Mouse (Mus musculus): Measurements from ENCODE around the gene Gpr141. TPM values are rescaled to one million over a fixed set of nuclear protein-coding genes. Genes with fewer than 3 reads are reported as not detected.

Gene Gpr141
- polyA plus RNA-seq (2015; fragmentation: Nextera tagmentation; extraction: Ambion mirVana): 0.24 TPM in 1 of 2 replicates, not detected in the other

DNA sequence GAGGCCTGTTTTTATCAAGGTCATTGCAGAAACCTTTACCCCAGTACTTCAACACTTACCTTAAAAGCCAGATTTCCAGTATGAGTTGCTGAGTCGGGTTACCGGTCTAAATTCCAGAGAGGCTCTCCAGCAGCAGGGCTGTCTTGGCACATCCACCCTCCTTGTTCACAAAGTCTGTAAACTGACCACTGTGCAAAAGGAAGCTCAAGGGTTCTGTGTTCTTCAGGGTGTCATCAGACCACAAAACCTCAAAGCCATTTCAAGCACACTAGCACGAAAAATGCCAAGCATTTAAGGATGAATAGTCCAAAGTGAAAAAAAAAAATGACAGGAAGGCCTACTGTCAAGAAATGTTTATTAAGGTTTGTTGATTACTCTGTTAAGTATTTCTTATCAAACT is at the start of gene Gpr141:
Gpr141 (minus strand) TSS at position 187 of the 400 bp plus-strand sequence.
- no peaks in the 10 kb centered on the region for H3K9me3 ChIP-seq
- H3K4me2 ChIP-seq: no peak within 1 kb of the TSS
- no peak within 1 kb of the TSS for H3K4me3 ChIP-seq
- H3K4me1 ChIP-seq (replicated peaks): no peaks in the 10 kb centered on the region
- H3K9ac ChIP-seq: no peak within 1 kb of the TSS
- H3K27ac ChIP-seq (replicated peaks): no peak within 1 kb of the TSS
- H3K27me3 ChIP-seq: no peaks in the 10 kb centered on the region
- whole genome bisulfite sequencing: 70% methylated on average over 3 of the region's 3 CpGs
- no peak for ATAC-seq (ENCODE audit: low FRiP score, low read depth)
- H3K36me3 ChIP-seq: no peaks in the 10 kb centered on the region

DNA sequence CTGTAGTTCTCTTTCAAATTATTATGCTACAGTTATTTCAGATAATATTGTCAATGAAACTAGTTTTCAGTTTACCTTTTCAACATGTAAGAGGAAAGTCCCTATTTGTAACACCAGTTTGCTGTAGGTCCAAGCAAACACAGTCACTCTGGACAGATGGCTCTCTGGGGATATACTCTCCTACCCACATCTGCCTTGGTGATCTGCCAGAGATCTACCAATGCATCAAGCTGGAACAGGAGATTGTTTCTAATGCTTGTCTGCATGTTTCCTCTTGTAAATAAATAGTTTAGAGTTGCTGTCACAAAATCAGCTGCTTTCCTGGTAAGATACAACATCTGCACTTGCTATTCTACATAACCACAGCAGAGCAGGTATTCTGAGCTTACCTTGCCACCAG is 40.2 kb upstream of the Gpr141 start:
- Histone ChIP-seq H3K36me3 (no peaks in the 10 kb centered on the region), H3K4me1 (replicated peaks) (no peaks in the 10 kb centered on the region), H3K4me3 (no peak overlapping the region), H3K27ac (replicated peaks) (no peak overlapping the region), H3K4me2 (no peak overlapping the region), H3K27me3 (peaks cover 5% of the 10 kb centered on the region; the same call in 1 of the 2 replicates), H3K9ac (no peak overlapping the region), H3K9me3 (no peaks in the 10 kb centered on the region)
- no peak for ATAC-seq (ENCODE audit: low FRiP score, low read depth)

DNA sequence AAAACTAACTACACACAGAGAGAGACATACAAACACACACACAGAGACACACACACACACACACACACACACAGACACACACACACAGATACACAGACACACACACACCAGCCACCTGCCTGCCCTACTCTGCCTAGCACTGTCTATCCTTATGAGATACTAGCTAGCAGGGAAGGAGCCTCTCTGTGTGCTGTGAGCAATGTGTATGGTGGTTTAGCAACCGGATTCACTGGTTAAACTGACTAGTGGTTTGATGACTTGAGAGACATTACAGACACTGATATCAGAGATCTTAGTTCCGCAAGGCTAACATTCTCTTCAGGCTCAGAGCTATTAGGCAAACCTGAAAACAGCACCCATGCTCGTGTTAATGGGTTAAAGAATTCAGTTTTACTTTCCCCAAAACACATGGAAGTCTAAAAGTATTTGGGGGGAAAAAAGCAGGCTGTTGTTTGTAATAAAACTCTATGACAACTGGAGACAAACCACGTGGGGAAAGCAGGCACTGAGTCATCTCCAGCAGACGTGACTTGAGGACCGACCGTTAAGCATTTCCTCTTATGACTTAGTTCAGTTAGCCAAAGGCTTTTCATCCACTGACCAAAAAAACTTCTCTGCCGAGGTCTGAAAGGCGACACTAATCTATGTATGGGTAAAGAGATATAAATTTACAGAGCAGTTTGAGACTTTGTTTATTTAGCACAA is 30.7 kb upstream of the Gpr141 start:
- Histone ChIP-seq H3K4me2 (no peak overlapping the region), H3K9ac (no peak overlapping the region), H3K9me3 (no peaks in the 10 kb centered on the region), H3K27me3 (0 out of 2 replicates have a peak, but pooled peaks cover 4% of the 10 kb centered on the region), H3K4me1 (replicated peaks) (no peaks in the 10 kb centered on the region), H3K27ac (replicated peaks) (no peak overlapping the region), H3K4me3 (no peak overlapping the region), H3K36me3 (no peaks in the 10 kb centered on the region)
- no peak for ATAC-seq (ENCODE audit: low FRiP score, low read depth)
- whole genome bisulfite sequencing: 87% methylated on average over 9 of the region's 9 CpGs

DNA sequence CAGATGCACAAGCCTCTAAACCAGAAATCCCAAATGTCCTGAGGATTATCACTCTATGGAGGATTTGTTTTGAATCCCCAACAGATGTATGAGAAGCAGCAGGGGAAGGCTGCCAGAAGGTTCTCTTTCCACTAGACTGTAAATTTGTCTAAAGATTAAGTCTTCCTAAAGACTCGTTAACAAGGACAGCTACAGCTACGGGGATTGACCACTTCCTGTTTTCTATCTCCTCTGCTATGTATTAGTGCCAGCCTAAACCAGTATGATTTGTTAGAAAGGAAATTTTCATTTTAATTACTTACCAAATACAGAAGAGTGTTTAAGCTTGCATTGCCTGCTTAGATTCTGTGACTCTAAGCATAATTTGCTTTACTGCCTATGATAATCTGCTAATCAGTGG is 30.0 kb upstream of the Gpr141 start:
- WGBS: 71% methylated on average over 2 of the region's 2 CpGs
- no peak overlapping the region for H3K27ac ChIP-seq (replicated peaks)
- no peaks in the 10 kb centered on the region for H3K9me3 ChIP-seq
- no peak overlapping the region for H3K4me3 ChIP-seq
- H3K4me1 ChIP-seq (replicated peaks): no peaks in the 10 kb centered on the region
- H3K9ac ChIP-seq: no peak overlapping the region
- H3K36me3 ChIP-seq: no peaks in the 10 kb centered on the region
- 0 out of 2 replicates have a peak, but pooled peaks cover 4% of the 10 kb centered on the region for H3K27me3 ChIP-seq
- H3K4me2 ChIP-seq: no peak overlapping the region
- no peak for ATAC-seq (ENCODE audit: low FRiP score, low read depth)

DNA sequence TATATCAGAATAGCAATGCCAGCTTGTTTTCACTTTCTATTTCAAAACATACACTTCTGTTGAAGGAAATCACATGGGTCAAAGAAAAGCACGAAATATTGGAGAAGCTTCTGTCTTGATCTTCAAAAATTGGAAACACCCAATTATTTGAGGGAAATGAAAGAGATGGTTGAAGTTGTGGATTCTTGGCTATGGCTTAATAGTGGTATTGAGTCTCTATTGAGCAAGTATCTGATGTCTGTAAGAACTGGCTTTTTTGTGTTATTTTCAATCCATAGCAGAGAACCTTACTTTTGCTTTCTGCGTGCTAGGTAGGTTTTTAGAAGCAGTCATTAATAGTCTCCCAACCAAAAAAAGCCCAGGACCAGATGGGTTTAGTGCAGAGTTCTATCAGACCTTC is 19.4 kb upstream of the Gpr141 start:
- no peaks in the 10 kb centered on the region for H3K36me3 ChIP-seq
- H3K27ac ChIP-seq (replicated peaks): no peak overlapping the region
- no peak overlapping the region for H3K4me2 ChIP-seq
- no peaks in the 10 kb centered on the region for H3K4me1 ChIP-seq (replicated peaks)
- no peaks in the 10 kb centered on the region for H3K27me3 ChIP-seq
- 95% methylated on average over 2 of the region's 2 CpGs for WGBS
- no peak overlapping the region for H3K9ac ChIP-seq
- H3K9me3 ChIP-seq: no peaks in the 10 kb centered on the region
- ATAC-seq (ENCODE audit: low FRiP score, low read depth): no peak
- no peak overlapping the region for H3K4me3 ChIP-seq

DNA sequence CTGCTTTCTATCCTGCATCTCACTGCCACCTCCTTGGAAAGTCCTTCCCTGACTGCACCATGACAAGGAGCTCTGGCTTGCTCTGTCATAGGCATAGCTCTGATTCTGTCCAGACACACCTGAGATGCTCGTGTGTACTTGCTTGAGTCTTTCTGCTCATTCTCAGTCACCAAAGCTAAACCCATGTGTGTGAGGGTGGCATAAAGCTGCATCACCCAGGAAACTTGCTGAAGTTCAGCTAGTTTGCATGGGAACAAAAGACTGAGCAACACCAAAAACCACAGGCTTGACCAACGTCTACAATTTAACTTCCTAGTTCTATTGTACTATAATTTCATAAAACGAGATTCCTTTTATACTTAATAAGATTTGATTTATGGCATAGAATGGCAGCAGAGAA is 18.6 kb upstream of the Gpr141 start:
- Histone ChIP-seq H3K4me2 (no peak overlapping the region), H3K36me3 (no peaks in the 10 kb centered on the region), H3K4me1 (replicated peaks) (no peaks in the 10 kb centered on the region), H3K4me3 (no peak overlapping the region), H3K27ac (replicated peaks) (no peak overlapping the region), H3K9ac (no peak overlapping the region), H3K27me3 (no peaks in the 10 kb centered on the region), H3K9me3 (no peaks in the 10 kb centered on the region)
- WGBS: 80% methylated on average over 3 of the region's 3 CpGs
- no peak for ATAC-seq (ENCODE audit: low FRiP score, low read depth)

DNA sequence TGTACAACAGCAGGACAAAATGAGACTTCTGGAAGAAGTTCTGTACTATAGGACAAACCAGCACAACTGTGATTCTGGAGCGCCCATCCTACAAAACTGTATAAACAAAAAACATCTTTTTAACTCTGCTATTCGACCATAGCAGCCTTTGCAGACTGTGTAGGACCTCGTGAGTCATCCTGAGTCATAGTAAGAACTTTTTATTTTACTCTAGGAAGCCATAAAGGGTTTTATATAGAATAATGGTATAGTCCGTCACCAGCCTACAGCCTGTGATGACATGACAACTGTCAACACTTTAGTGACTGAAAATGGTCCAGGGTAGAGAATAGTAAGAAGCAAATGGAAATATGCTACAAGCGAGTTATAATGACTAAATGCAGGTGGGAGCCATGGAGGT is 17.6 kb upstream of the Gpr141 start:
- ATAC-seq (ENCODE audit: low FRiP score, low read depth): no peak
- Histone ChIP-seq H3K4me2 (no peak overlapping the region), H3K27ac (replicated peaks) (no peak overlapping the region), H3K4me3 (no peak overlapping the region), H3K9ac (no peak overlapping the region), H3K4me1 (replicated peaks) (no peaks in the 10 kb centered on the region), H3K36me3 (no peaks in the 10 kb centered on the region), H3K9me3 (no peaks in the 10 kb centered on the region), H3K27me3 (no peaks in the 10 kb centered on the region)
- 78% methylated on average over 5 of the region's 5 CpGs for WGBS

DNA sequence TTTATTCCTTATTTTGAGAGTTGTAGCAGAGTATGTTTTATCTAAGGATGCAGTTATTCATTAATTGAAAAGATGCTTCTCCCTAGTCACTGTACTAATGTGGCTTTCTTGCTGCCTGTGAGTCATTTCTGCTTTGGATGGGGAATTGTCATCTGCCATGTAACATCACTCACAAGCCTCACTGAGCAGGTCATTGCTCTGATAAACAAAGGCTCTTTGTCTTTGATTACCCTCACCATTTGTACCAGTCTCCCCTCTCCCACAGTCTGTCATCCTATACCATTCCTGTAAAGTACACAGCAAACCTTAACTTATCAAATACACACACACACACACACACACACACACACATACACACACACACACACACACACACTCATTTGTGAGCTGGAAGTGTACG is 16.1 kb upstream of the Gpr141 start:
- 81% methylated on average over 1 of the region's 1 CpGs for WGBS
- no peak for ATAC-seq (ENCODE audit: low FRiP score, low read depth)
- no peaks in the 10 kb centered on the region for H3K4me1 ChIP-seq (replicated peaks)

DNA sequence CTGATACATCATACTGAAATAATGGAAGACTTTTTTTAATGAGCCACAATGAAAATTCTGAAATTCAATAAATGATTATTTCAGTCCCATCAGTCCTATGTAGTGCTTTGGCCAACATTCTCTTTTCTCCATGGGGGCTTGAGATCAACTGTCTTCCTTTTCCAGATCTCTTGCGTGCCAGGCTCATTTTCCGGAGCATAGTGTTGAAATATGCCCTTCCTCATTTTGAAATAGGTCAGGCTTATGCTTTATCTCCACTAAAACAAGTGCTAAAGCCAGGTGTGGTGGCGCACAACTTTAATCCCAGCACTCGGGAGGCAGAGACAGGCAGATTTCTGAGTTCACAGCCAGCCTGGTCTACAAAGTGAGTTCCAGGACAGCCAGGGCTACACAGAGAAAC is 6.5 kb upstream of the Gpr141 start:
- WGBS: 94% methylated on average over 4 of the region's 4 CpGs
- H3K27ac ChIP-seq (replicated peaks): no peak overlapping the region
- ATAC-seq (ENCODE audit: low FRiP score, low read depth): no peak
- no peaks in the 10 kb centered on the region for H3K9me3 ChIP-seq
- H3K9ac ChIP-seq: no peak overlapping the region
- no peak overlapping the region for H3K4me3 ChIP-seq
- H3K36me3 ChIP-seq: no peaks in the 10 kb centered on the region
- H3K4me1 ChIP-seq (replicated peaks): no peaks in the 10 kb centered on the region
- H3K4me2 ChIP-seq: no peak overlapping the region
- no peaks in the 10 kb centered on the region for H3K27me3 ChIP-seq

More for the DNA sequence above, 16.1 kb upstream of the Gpr141 start:
- Histone ChIP-seq H3K36me3 (no peaks in the 10 kb centered on the region), H3K9me3 (no peaks in the 10 kb centered on the region), H3K9ac (no peak overlapping the region), H3K27me3 (no peaks in the 10 kb centered on the region), H3K4me3 (no peak overlapping the region), H3K27ac (replicated peaks) (no peak overlapping the region), H3K4me2 (no peak overlapping the region)

DNA sequence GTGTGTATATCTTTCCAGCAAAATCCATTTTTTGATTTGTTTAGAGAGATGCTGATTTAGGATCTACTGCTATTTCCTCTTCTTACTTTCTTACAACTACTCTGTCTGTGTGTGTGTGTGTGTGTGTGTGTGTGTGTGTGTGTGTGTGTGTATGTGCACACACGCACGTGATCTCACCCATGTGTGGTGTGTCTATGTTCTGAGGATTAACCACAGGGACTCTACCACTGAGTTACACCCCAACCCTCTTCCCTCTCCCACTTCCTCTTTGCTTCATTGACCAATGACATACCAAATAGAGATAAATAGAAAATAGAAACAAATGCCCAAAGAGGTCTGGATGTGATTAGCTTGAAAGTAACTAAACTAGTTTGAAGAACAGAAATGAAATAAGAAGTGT is 4.0 kb upstream of the Gpr141 start:
- no peak overlapping the region for H3K4me3 ChIP-seq
- ATAC-seq (ENCODE audit: low FRiP score, low read depth): no peak
- no peaks in the 10 kb centered on the region for H3K9me3 ChIP-seq
- no peak overlapping the region for H3K27ac ChIP-seq (replicated peaks)
- H3K27me3 ChIP-seq: no peaks in the 10 kb centered on the region
- WGBS: 96% methylated on average over 2 of the region's 2 CpGs
- H3K4me2 ChIP-seq: no peak overlapping the region
- no peaks in the 10 kb centered on the region for H3K36me3 ChIP-seq
- no peak overlapping the region for H3K9ac ChIP-seq
- no peaks in the 10 kb centered on the region for H3K4me1 ChIP-seq (replicated peaks)

DNA sequence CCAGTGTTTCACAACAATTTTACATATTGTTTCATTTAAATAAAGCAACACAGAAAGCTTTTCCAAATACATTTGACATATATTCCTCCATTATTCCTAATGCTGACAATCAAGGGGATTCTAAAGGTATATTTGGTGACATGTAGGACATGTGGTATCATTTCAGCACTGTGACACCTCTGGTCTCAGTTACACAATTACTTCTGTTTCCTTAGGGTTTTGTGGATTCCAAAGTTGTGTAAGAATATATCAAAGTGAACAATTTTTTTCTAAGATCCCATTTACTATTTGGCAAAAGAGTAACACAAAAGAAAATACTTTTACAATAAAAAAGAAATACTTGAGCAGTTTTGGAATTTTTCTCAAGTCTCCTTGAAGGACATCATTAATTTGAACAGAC is 2.4 kb downstream of the Gpr141 start:
- no peaks in the 10 kb centered on the region for H3K27me3 ChIP-seq
- no peak overlapping the region for H3K9ac ChIP-seq
- H3K27ac ChIP-seq (replicated peaks): no peak overlapping the region
- no peak overlapping the region for H3K4me3 ChIP-seq
- no peaks in the 10 kb centered on the region for H3K9me3 ChIP-seq
- no peak for ATAC-seq (ENCODE audit: low FRiP score, low read depth)
- no peak overlapping the region for H3K4me2 ChIP-seq
- H3K4me1 ChIP-seq (replicated peaks): no peaks in the 10 kb centered on the region
- no peaks in the 10 kb centered on the region for H3K36me3 ChIP-seq

DNA sequence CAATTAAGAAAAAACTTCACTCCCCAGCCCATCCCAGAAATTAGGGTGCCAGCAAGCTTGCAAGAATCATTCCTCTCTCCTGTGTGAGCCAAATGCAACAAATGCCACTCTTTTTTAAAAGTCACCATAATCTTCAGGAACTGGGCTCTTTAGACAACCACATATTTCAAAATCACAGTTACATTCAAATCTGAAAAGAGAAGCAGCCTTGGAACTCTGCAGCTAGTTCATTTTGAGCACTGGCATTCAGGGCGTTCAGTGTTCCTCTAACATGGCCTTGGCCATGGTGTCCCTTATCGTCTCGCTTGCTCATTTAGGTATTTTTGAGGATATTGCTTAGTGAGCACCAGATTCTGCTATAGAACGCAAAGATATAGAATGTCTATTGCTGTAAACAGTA is 4.1 kb downstream of the Gpr141 start:
- ATAC-seq (ENCODE audit: low FRiP score, low read depth): no peak
- Histone ChIP-seq H3K9me3 (no peaks in the 10 kb centered on the region), H3K9ac (no peak overlapping the region), H3K4me1 (replicated peaks) (no peaks in the 10 kb centered on the region), H3K27me3 (no peaks in the 10 kb centered on the region), H3K4me2 (no peak overlapping the region), H3K36me3 (no peaks in the 10 kb centered on the region), H3K4me3 (no peak overlapping the region), H3K27ac (replicated peaks) (no peak overlapping the region)
- WGBS: 93% methylated on average over 4 of the region's 4 CpGs

DNA sequence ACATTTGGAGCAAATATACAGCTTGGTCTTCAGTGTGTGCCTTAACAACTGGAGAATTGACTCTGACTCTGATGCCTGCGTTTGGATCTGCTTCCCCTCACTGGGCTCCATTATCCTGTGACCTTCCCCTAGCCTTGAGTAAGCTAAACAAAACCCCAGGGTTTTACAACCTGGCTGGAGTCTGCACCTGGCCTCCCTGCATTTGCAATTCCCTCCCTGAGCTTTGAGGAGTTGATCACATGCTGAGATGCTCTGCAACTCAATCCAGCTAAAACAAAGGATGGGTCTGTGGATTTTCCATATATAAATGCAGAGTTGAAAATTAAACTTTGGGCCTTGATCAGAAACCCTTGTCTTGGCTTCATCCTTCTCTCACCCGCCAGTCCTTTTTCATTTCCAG is 4.8 kb downstream of the Gpr141 start:
- no peaks in the 10 kb centered on the region for H3K4me1 ChIP-seq (replicated peaks)
- no peak for ATAC-seq (ENCODE audit: low FRiP score, low read depth)
- H3K9ac ChIP-seq: no peak overlapping the region
- no peaks in the 10 kb centered on the region for H3K27me3 ChIP-seq
- no peaks in the 10 kb centered on the region for H3K36me3 ChIP-seq
- WGBS: 42% methylated on average over 2 of the region's 2 CpGs
- H3K4me2 ChIP-seq: no peak overlapping the region
- H3K4me3 ChIP-seq: no peak overlapping the region
- H3K9me3 ChIP-seq: no peaks in the 10 kb centered on the region
- H3K27ac ChIP-seq (replicated peaks): no peak overlapping the region
